Mouse (Mus musculus): ENCODE results near the gene Cxcl12.

DNA sequence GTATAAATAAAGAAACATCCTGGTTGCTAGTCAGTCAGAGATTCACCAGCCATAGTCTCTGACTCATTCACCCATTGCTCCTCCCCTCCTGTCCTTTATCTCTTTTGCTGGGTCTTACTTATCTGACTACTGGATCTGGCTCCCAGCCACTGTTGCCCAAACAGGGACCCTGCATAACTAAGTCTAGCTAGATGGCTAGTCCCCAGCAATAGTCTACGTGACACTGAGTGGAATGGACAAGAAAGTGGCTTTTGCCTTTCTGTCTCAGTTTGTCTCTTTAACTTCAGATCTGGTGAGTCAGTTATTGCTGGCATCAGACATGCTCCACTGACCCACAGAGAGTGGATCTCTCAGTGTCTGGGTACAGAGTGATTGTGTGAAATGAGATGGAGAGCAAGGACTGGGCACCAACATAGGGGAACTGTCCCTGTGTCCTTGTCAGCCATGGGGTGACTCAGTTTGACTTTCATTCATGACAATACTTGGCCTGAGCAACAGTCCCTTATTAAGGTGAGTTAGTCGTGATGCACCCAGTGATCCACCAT, 34.6 kb downstream of the Cxcl12 start:
- TF ChIP-seq CTCF (IDR thresholded peaks at IDR 0.05; ENCODE audit: borderline replicate concordance, insufficient read depth, low read depth, low read length): no peak
- TF ChIP-seq POLR2A (IDR thresholded peaks at IDR 0.05; ENCODE audit: borderline replicate concordance, insufficient read depth, low read length): no peak
